Mouse (Mus musculus): ENCODE data around the gene Lef1. TPM values are rescaled to one million over a fixed set of nuclear protein-coding genes. Genes with fewer than 3 reads are reported as not detected.

Gene Lef1
- total and polyA plus RNA-seq, 3 experiments: 0.18 to 0.54 TPM; not detected in 1

GRCm38 (mm10) chr3:131255399-131255981 is 145.2 kb downstream of the Lef1 start:
- DNase-seq (ENCODE audit: low read depth, low spot score): no peak
- H3K9me3 ChIP-seq (replicated peaks; ENCODE audit: insufficient read depth, low read length): no peaks in the 10 kb centered on the region
- no peak overlapping the region for H3K4me3 ChIP-seq (ENCODE audit: control insufficient read depth in 1 of 2, insufficient read depth in 1 of 2, low read depth in 2 of 2, low read length in 2 of 2)
- H3K36me3 ChIP-seq (ENCODE audit: control insufficient read depth in 1 of 2, insufficient read depth in 2 of 2, low read length in 2 of 2): no peaks in the 10 kb centered on the region; a peak in 1 of 4 replicates
- H3K27me3 ChIP-seq (ENCODE audit: control insufficient read depth in 1 of 2, insufficient read depth in 2 of 2, low read length in 2 of 2): no peaks in the 10 kb centered on the region
- H3K9ac ChIP-seq (ENCODE audit: control insufficient read depth, low read depth, low read length, poor library complexity, severe bottlenecking): no peak overlapping the region
- H3K79me2 ChIP-seq (ENCODE audit: control insufficient read depth, insufficient read depth, low read length, poor library complexity): no peaks in the 10 kb centered on the region
- TF ChIP-seq TBP (IDR thresholded peaks at IDR 0.05; ENCODE audit: low read depth, low read length): no peak
- no peak for TF ChIP-seq MAX (IDR thresholded peaks at IDR 0.05; ENCODE audit: low read length)
- no peak for TF ChIP-seq USF1 (IDR thresholded peaks at IDR 0.05; ENCODE audit: low read depth, low read length)
- TF ChIP-seq POLR2AphosphoS5 (IDR thresholded peaks at IDR 0.05; ENCODE audit: borderline replicate concordance, low read depth, low read length): no peak
- TF ChIP-seq MXI1 (IDR thresholded peaks at IDR 0.05; ENCODE audit: low read depth, low read length): no peak
- TF ChIP-seq RAD21 (IDR thresholded peaks at IDR 0.05; ENCODE audit: low read depth, low read length): no peak
- TF ChIP-seq CHD1 (IDR thresholded peaks at IDR 0.05; ENCODE audit: low read depth, low read length): no peak
- TF ChIP-seq ZNF384 (IDR thresholded peaks at IDR 0.05; ENCODE audit: low read depth, low read length): no peak
- no peak for TF ChIP-seq SMC3 (IDR thresholded peaks at IDR 0.05; ENCODE audit: low read depth, low read length)
- TF ChIP-seq POLR2A (IDR thresholded peaks at IDR 0.05; ENCODE audit: control insufficient read depth in 1 of 2, insufficient read depth in 1 of 2, low read depth in 1 of 2, low read length in 2 of 2, poor library complexity in 1 of 2): no peak
- no peak for TF ChIP-seq MYC (IDR thresholded peaks at IDR 0.05; ENCODE audit: low read depth, low read length)
- no peak for TF ChIP-seq GABPA (IDR thresholded peaks at IDR 0.05; ENCODE audit: low read depth, low read length)
- no peak for TF ChIP-seq MYB (IDR thresholded peaks at IDR 0.05; ENCODE audit: low read depth, low read length)
- TF ChIP-seq TAL1 (IDR thresholded peaks at IDR 0.05; ENCODE audit: low read length): no peak
- 0 out of 2 replicates have a peak, but pooled peaks have one; percentile 13 for TF ChIP-seq GATA1 (IDR thresholded peaks at IDR 0.05; ENCODE audit: low read depth, low read length)
- no peak for TF ChIP-seq SIN3A (IDR thresholded peaks at IDR 0.05; ENCODE audit: low read length)
- TF ChIP-seq POLR2AphosphoS2 (IDR thresholded peaks at IDR 0.05; ENCODE audit: low read length): no peak
- no peak for TF ChIP-seq ELF1 (IDR thresholded peaks at IDR 0.05; ENCODE audit: low read depth, low read length)
- no peak for TF ChIP-seq UBTF (IDR thresholded peaks at IDR 0.05; ENCODE audit: borderline replicate concordance, insufficient read depth, low read depth, low read length)
- no peak for TF ChIP-seq USF2 (IDR thresholded peaks at IDR 0.05; ENCODE audit: borderline replicate concordance in 1 of 2, insufficient read depth in 1 of 2, low read depth in 1 of 2, low read length in 2 of 2)
- TF ChIP-seq HCFC1 (IDR thresholded peaks at IDR 0.05; ENCODE audit: low read depth, low read length): no peak
- no peak for TF ChIP-seq MEF2A (IDR thresholded peaks at IDR 0.05; ENCODE audit: extremely low read depth, insufficient replicate concordance, low read depth, low read length, poor library complexity, severe bottlenecking)
- TF ChIP-seq MAZ (IDR thresholded peaks at IDR 0.05; ENCODE audit: low read depth, low read length): no peak
- TF ChIP-seq ZKSCAN1 (IDR thresholded peaks at IDR 0.05; ENCODE audit: low read depth, low read length): no peak
- TF ChIP-seq TCF12 (IDR thresholded peaks at IDR 0.05; ENCODE audit: low read depth, low read length): 0 out of 2 replicates have a peak, but pooled peaks have one; percentile 11
- 0 out of 4 replicates have a peak, but pooled peaks of 1 of the 2 experiments have one; percentile 10 for TF ChIP-seq EP300 (IDR thresholded peaks at IDR 0.05; ENCODE audit: low read depth in 1 of 2, low read length in 2 of 2)
- H3K4me1 ChIP-seq (ENCODE audit: control insufficient read depth in 1 of 2, insufficient read depth in 2 of 2, low read length in 2 of 2): no peaks in the 10 kb centered on the region
- no peak overlapping the region for H3K27ac ChIP-seq (ENCODE audit: control insufficient read depth, low read depth, low read length)

Measured in MEL (cell line).